Mouse (Mus musculus): Measurements from ENCODE around the gene Rai2. TPM values are rescaled to one million over a fixed set of nuclear protein-coding genes. Genes with fewer than 3 reads are reported as not detected.

Gene Rai2
- 10 to 100 TPM; 12.8 to 15.6 TPM for total RNA-seq (2021)

GRCm38 (mm10) chrX:161716865-161717763 lies at the start of gene Rai2:
Rai2 (plus strand) TSS chrX:161717069.
- intact Hi-C loops (cut with DNase I), result no loop called here
- DNase-seq, result peak; percentile 76

DNA sequence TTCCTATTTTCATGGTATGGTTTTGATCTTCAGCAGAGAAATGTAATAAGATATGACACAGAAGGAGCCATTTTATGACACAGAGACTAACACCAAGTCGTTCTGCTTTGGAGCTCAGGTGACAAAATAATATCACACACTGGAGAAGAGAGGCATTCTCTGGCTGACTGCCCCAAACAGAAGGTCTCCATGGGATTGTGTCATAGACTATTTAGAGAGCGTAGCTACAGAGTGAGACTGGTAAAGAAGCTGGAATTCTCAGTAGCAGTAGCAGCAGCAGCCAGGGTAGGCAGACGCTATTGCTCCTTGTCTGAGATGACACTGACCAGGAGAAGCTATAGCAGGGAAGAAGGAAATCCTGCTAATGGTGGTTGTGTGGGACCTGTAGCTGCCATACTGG lies 27.5 kb upstream of the Rai2 start:
- intact Hi-C loops (cut with DNase I), result no loop called here

GRCm38 (mm10) chrX:161716503-161716864 lies 385 bp upstream of the Rai2 start:
- intact Hi-C loops (cut with DNase I), result no loop called here
- DNase-seq, result no peak

More for the DNA sequence above, 27.5 kb upstream of the Rai2 start:
- peak; percentile 0 for DNase-seq

DNA sequence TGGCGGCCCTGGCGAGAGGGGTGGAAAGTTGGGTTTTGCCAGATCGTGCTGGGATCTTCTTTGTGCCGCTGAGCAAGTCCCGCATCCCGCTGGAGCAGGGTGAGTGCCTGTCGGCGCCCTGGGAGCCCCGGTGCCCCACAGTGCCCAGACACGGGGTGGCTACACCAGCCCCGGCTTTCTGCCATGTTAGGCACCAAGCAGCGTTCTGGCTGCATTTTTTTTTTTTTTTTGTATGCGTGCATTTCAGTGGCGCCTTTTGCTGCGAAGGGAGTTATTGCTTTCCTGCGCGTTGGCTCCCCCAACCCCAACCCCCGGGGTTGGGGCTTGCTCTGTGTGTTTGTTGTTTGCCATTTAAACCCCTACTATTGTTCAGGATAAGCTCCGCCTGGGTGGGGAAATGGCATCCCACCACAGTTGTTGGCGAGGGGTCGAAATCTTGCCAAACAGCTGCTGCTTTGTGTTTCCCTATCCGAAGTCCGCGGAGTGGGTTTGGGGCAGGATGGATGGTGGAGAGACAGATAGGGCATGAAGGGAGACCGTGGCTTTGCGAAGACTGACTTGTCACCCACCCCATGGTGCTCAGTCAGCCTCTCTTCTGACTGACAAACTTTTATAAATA lies 1.0 kb downstream of the Rai2 start:
- peak; percentile 52 for DNase-seq
- intact Hi-C loops (cut with DNase I), result no loop called here

GRCm38 (mm10) chrX:161718548-161718947 lies 1.7 kb downstream of the Rai2 start:
- intact Hi-C loops (cut with DNase I), result no loop called here
- DNase-seq, result no peak

- intact Hi-C loops (cut with DNase I), result no loop called here
- peak; percentile 49 for DNase-seq
Observed at GRCm38 (mm10) chrX:161721082-161721481, 4.2 kb downstream of the Rai2 start.

DNA sequence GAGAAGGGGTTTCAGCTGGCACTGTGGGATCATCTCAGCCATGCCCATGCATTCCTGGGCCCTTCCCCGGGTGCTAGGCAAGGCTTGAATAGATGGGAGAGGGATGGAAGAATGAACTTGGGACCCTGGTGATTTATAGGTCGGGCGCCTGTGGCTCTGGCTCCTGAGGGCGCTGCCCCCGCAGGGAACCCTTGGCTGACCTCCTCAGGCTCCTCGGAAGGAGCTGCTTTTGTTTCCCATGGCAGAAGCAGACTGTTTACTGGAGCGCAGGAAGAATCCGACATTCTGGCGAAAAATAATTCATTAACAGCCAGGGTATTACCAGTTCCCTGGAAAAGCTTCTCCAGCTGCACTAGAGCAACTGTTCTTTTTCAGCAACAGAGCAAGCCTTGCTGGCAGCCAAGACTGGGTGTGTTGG lies 6.5 kb downstream of the Rai2 start:
- DNase-seq, result no peak
- intact Hi-C loops (cut with DNase I), result no loop called here

DNA sequence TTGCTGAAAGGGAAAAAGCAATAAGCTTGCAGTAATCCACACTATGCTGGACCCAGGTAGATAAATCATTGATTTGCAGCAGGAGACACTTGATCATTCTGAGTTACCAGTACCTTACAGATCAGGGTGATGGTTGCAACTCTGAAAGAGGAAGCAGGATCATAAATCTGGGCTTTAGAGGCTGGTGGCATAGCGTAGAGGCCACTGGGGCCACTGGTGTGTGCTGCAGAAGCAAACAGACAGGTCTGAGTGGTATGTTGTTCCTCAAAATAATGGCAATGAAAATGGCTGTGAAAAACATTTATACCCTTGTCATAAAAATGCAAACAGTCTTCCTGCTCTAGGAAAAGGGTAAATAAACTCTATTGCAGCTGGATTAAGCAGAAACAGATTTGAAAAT lies 9.4 kb downstream of the Rai2 start:
- intact Hi-C loops (cut with DNase I), result no loop called here
- DNase-seq, result no peak

- intact Hi-C loops (cut with DNase I), result no loop called here
Observed at GRCm38 (mm10) chrX:161728507-161728906, 11.6 kb downstream of the Rai2 start.

GRCm38 (mm10) chrX:161730026-161730425 lies 13.2 kb downstream of the Rai2 start:
- peak; percentile 63 for DNase-seq
- intact Hi-C loops (cut with DNase I), result no loop called here

More at GRCm38 (mm10) chrX:161728507-161728906, 11.6 kb downstream of the Rai2 start:
- no peak for DNase-seq

DNA sequence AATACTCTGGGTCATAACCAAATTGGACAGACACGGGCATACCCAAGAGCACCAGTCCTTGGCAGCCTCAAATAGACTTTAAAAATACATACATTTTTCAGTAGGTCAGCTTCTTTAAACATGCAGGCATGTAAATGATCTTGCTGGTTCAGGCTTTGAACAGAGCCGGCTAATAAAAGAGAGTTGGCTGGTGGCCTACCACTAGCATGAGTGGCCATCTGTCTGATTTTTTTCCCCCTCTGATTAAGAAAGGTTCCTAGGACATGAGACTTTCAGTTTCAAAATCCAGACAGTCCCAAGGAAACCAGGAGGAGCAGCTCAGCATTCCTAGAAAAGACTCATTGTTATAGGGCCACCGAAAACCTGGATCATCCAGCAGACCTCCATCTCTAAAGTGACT lies 15.0 kb downstream of the Rai2 start:
- intact Hi-C loops (cut with DNase I), result no loop called here

GRCm38 (mm10) chrX:161733581-161734309 lies 16.9 kb downstream of the Rai2 start:
- intact Hi-C loops (cut with DNase I), result no loop called here
- no peak for DNase-seq

More for the DNA sequence above, 15.0 kb downstream of the Rai2 start:
- DNase-seq, result no peak

- no peak for DNase-seq
- intact Hi-C loops (cut with DNase I), result no loop called here
Observed at GRCm38 (mm10) chrX:161734310-161734676, 17.4 kb downstream of the Rai2 start.

GRCm38 (mm10) chrX:161739374-161739773 lies 22.5 kb downstream of the Rai2 start:
- intact Hi-C loops (cut with DNase I), result no loop called here
- DNase-seq, result no peak

- intact Hi-C loops (cut with DNase I), result no loop called here
- DNase-seq, result no peak
Observed at GRCm38 (mm10) chrX:161743080-161743479, 26.2 kb downstream of the Rai2 start.

- intact Hi-C loops (cut with DNase I), result no loop called here
- no peak for DNase-seq
Observed at GRCm38 (mm10) chrX:161745296-161745695, 28.4 kb downstream of the Rai2 start.

GRCm38 (mm10) chrX:161747337-161747736 lies 30.5 kb downstream of the Rai2 start:
- intact Hi-C loops (cut with DNase I), result no loop called here

DNA sequence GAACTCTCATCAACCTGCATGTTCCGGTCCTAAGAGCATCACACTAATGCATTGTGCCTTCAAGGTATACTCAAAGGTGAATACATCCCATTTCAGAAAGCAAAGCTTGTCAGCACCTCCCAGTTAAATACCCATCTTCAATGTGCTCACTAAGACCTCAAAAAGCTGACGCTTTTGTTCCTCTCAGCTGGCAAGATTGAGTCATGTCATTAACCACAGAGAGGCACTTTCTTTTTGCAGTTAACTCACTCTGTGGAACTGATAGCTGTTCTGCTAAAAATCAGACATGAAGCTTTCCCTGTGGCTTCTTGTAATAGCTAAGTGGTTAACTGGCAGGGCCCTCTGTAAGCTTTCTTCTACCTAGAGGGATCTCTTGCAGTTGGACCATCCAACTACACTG lies 36.6 kb downstream of the Rai2 start:
- no peak for DNase-seq
- intact Hi-C loops (cut with DNase I), result no loop called here

More at GRCm38 (mm10) chrX:161747337-161747736, 30.5 kb downstream of the Rai2 start:
- no peak for DNase-seq

- DNase-seq, result peak; percentile 33
- intact Hi-C loops (cut with DNase I), result no loop called here
Observed at GRCm38 (mm10) chrX:161776321-161776962, 59.6 kb downstream of the Rai2 start.

- intact Hi-C loops (cut with DNase I), result no loop called here
- DNase-seq, result peak; percentile 56
Observed at GRCm38 (mm10) chrX:161780321-161781034, 63.6 kb downstream of the Rai2 start.

All from left cerebral cortex, postnatal 4 days (tissue).